Mouse (Mus musculus) lung, adult 2 months (tissue): ENCODE results near the gene Hnrnpu.

Source experiments
- CTCF ChIP-seq: fragments of 200-500 bp; IDR thresholded peaks from 2 replicates; pipeline ENCODE4 v1.5.1; 2011; ENCODE audit warnings: mild to moderate bottlenecking, low read length, control low read depth; ENCODE audit not compliant: insufficient read depth
- POLR2A ChIP-seq: fragments of 200-500 bp; IDR thresholded peaks from 2 replicates; pipeline ENCODE4 v1.6.1; 2011; ENCODE audit warnings: low read depth, mild to moderate bottlenecking, control low read depth, low read length, borderline replicate concordance; ENCODE audit errors: extremely low read depth

DNA sequence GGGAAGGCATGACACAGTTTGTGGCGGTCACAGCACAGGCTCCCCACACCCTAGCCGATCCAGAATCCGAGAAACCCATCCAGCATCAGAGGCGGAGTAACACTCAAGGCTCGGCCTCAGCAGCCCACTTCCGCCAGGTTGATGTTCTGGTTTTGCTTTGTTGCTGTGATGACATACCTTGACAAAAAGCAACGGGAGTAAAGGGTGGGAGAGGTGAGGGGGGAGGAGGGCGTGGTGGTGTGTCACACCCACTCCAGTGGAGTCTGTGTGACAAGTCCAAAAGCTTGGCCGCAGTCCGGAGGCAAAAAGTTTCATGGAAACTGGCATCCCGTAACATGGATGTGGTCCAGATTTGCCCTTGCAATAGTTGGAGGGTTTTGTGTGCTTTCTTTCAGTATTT is 22.7 kb upstream of the Hnrnpu start:
- TF ChIP-seq CTCF (no peak), POLR2A (no peak)
